Mouse (Mus musculus): ENCODE results near the gene Car2.

The Car2 gene

DNA sequence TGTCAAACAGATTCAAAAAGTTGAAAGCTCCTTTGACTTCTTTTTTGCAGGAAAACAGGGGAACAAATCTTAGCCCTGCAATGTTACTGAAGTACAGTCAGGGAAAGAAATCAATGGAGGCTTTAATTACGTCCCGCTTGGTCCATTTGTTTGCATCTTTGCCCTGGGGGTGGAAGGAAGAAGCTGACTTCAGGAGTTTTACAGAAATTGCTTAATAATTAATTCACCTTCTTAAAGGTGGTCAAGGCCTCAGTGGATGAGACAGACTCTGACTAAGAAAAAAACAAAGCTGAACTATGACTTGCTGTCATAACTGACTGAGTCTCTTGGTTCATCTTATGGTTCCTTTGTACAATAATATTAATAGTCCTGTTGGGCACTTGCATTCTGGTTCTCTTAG is 59.6 kb downstream of the Car2 start:
- no peak for DNase-seq (ENCODE audit: low read depth)

DNA sequence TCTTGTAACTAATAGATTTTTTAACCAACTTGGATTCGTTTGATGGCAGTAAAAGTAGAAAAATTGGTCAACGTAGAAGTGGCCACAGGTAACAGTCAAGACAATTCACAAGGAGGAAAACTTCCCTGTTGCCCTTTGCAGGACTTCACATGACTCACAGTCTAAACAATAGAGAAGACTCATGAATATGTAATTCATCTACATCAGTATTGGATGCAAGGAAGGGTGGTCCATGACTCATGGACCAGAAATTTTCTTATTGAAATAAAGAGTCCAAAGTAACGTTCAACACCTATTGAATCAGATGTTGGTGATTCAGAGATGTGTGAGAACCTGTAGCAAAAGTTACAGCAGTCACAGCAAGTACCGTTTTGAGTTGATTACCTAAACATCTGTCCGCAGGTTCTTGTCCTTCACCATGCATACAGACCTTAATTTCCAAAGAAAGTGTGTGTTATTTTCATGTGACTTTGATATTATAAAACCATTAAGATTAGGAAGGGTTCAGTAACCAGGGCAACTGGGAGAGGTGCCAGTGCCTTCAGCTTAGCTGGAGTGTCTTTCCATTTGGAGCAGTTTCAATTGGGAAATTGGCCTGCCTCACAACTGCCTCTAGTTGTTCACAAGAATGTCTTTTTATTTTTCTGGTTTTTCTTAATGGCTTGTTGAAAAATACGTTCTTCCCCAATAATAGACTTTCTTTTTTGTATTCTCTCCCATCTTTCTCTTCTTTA is 62.2 kb downstream of the Car2 start:
- peak; percentile 49 for DNase-seq (ENCODE audit: low read depth)

DNA sequence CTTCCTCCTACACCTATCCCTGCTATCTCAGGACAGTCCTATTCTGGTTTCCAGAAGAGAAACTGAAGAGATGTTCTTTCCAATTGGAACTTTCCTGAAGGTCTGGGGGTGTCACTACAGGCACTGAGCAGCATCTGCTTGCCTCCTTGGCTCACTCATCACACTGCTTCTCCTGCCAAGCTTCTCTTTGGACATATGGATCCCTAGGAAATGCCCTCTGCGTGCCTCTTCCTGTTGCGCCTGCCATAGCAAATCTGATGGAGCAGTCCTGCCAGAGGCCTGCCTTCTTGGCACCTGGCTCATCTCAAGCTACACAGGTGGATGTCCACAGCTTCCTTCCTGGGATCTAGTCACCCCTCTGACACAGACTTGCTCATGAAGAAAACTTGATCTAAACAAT is 64.0 kb downstream of the Car2 start:
- DNase-seq (ENCODE audit: low read depth): no peak

All from fibroblast of lung, adult 2 months (primary cell).